Mouse (Mus musculus): ENCODE measurements around the gene Dnah7b.
"Not testable (repeated sequence)": the region's sequence is repeated elsewhere in the genome, so short reads cannot be mapped to it uniquely, and the experiment has no call there.

The Dnah7b gene

DNA sequence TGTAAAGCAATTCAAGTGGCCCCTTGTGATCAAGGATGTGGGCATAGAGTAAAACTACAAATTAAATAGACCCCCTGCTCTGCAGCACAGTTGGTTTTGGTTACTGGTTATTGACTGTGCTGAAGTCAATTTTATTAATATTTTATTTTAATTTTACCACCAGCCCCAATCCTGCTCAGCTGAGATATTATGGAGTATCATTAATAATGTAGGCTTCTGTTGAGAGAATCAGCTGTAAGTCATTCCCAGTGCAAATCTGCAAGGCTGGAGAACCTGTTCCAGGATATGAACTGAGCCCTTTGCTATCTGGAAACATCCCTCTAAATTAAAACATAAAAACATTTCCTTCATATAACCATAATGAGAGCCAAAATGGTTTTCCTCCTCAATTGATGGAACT, 259.8 kb downstream of the Dnah7b start:
- DNase-seq (ENCODE audit: low read depth) = not testable (repeated sequence)

DNA sequence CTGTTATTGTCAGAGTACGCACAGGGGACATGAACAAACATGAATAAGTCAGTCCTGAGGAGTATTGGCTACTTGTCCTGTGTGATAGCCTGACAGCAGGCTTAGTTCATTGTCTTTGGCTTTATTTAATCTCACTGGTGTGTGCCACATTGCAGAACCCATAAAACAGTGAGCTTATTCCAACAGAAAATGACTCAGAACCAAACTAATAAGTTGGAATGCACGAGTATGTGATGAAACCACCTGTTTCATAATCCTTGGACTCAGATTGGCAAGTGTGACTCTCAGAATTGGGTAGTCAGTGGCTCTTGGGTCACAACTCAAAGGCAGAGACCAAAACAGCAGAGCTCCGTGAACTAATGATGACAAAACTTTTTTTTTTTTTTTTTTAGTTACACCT, 279.2 kb downstream of the Dnah7b start:
- not testable (repeated sequence) for DNase-seq (ENCODE audit: low read depth)

DNA sequence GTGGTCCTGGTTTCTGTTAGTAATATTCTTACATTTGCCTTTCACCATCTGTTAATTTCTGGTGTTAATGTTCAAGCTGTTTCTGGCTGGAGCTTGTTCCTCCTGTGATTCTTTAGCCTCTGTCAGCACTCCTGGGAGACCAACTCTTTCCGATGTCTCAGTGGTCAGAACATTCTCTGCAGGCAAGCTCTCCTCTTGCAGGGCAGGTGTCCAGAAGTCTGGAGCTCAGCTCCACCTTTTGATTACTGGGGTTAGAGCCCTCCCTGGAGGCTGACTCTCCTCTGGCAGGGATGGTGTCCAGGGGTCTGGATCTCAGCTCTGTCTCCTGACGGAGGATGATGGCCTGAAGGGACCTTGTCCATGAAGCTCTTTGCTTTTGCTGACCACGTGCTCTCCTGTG, 314.5 kb downstream of the Dnah7b start:
- not testable (repeated sequence) for DNase-seq (ENCODE audit: low read depth)

DNA sequence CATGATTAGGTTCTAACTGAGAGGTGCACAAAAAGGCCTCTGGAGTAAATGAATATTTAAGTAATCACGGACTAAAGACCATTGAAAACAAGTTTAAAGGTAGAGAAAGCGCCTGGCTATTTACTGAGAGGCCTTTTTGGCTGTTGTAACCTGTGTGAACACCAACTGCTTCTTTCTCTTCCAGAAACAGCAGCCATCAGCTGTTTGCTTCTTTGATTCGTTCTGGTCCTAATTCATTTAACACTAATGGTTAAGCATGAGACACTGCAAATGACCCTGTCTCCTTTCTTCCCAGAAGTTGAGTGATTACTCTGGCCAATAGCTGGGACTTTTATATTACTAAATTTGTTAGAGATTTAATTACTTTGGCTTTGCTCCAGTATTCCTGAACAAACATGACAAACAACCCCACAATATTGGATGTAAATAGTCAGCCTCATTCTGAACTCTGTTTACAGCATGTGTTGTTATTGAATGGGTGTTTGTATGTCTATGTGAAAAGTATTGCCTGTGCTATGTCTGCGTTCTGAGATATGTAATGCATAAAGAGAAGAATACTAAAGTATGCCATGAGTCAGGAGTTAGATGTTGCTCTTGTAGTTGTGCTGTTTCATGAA, 328.7 kb downstream of the Dnah7b start:
- not testable (repeated sequence) for DNase-seq (ENCODE audit: low read depth)

DNA sequence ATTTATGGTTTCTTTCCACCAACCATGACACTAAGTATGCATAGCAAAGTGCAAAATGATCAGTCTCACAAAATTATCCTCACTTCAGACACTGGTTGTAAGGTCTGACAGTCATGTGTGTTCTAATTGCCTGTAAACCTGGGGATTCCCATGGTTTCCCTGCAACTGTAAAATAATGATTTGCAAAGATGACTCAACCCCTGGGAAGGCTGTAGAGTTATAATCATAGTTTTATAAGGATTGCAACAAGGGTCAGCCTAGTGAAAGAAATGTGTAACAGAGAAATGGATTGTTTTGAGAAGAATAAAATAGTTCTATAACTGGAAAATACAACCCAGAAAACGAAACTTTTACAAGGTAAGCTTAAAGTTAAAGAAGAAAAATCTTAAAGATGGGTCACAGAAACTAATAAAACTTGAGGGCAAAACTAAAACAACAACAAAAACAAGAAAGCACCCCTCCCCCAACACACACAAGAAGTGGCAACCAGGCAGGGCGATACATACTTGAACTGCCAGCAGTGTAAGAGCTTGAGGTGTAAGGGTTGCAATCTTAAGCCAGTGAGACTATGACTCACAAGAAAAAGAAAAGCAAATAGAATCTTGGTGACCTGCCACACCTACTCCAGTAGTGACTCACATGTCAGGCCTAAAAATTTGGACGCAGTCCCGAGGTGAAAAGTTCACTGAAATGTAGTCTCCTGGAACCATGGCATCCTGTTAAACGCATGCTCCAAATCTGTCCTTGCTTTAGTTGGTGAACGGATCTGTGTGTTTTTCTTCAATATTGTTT, 342.4 kb downstream of the Dnah7b start:
- DNase-seq (ENCODE audit: low read depth) = peak; percentile 21

DNA sequence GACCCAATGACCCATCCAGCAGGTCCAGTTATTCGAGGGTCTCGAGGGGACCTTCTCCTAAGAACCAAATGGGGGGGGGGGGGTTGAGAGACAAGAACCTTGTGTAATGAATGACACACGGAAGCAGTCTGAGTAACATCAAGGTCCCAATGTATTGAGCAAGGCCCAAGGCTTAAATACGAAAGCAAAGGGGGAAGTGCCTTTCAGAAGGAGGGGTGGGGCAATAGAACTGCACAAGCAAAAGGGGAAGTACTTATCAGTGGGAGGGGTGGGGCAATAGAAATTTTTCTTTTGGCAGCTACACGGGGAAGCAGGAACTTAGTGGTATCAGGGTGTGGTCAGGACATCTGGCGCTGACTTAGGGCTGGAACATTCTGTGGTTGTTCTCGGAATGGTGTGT, 348.7 kb downstream of the Dnah7b start:
- peak; percentile 59 for DNase-seq (ENCODE audit: low read depth)

DNA sequence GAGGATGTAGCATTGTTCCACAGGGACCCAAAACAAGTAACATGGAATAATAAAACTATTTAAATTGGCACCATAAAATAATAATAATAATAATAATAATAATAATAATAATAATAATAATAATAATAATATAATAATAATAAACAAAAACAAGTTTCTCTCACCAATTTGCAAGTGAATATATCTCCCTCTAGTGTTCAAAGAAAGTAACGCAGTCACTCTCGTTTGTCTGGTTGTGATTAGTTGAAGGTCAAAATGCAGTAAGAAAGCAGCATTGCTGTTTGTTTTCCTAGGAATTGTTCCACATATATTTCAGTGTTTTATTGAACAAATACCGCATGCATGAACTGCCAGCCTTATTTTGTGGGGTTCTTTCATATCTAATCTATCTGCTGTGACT, 350.8 kb downstream of the Dnah7b start:
- peak; percentile 41 for DNase-seq (ENCODE audit: low read depth)

DNA sequence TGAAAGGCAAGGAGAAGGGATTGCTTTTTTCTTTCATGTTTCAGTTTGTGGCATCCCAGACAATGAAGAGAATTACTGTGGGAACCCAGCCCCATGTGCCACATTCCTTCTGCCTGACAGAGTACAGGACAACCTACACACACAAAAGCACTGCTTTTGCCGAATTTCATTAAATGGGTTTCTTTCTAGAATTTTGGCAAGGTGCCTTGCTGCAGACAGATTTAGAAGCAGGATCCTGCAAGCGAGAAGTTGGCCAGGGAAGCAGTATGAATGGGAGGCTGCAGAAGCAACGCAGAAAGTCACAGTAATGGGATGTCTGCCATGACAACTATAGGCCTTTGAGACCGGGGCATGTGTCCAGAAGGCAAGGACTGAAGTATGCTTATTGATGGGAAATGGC, 352.9 kb downstream of the Dnah7b start:
- DNase-seq (ENCODE audit: low read depth) = not testable (repeated sequence)

Measured in 416B (cell line).